Mouse (Mus musculus) spleen, postnatal 14 days (tissue): ENCODE data around the gene Btbd35f23.
"Not testable (repeated sequence)": the region's sequence is repeated elsewhere in the genome, so short reads cannot be mapped to it uniquely, and the experiment has no call there.

Experiments used
- DNase-seq, 2 experiments: peaks; one replicate each; pipeline ENCODE4 v3.0.0; 2021 to 2022; ENCODE audit warnings: low spot score in 2 of 2

Gene Btbd35f23

GRCm38 (mm10) chrX:3076575-3076974 lies at the start of gene Btbd35f23:
Gene Btbd35f23 (plus strand): TSS chrX:3076875.
- DNase-seq, result not testable (repeated sequence)
